10 mouse cellular contexts compared by ENCODE assay signal in the genomic region with DNA sequence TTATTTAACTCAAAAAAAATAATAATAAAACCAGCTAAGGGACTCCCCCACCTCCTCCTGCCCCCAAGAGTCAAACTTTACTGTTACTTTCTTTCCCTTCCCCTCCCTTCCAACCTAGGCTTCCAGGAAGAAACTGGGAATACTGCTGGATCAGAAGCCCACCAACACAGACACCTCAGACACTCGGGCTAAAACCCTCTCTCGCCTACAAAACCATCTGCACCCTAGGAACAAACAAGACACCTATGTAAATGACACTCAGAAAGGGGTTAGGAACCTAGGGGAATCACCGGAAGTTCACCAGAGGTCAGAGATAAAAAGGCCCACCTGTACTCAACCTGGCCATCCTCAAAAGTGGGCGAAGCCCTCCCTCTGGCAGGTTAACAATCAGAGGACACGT. TPM values are rescaled to one million over a fixed set of nuclear protein-coding genes. Genes with fewer than 3 reads are reported as not detected.
DNase-seq lines count a peak whose midpoint lies in the region; ATAC-seq and TF ChIP-seq lines count a peak whose summit lies in the region.
"Had no signal": no experiment of that assay in that cellular context is flagged by ENCODE, and none has a peak within 500 bp of the region (broad histone marks: within the 10 kb centered on the region; RNA-seq: fewer than 3 reads in every experiment).

No protein-coding gene starts in this region.

- no peak for ATAC-seq in heart, embryonic 12.5 days (ENCODE audit: insufficient number of reproducible peaks, low FRiP score)
- no peak for ATAC-seq in limb, embryonic 15.5 days (ENCODE audit: insufficient number of reproducible peaks, low FRiP score, low TSS enrichment, low read depth)
- ATAC-seq in intestine, embryonic 16.5 days = no peak
- no peak for ATAC-seq in forebrain, postnatal 0 days
- ATAC-seq: forebrain, embryonic 15.5 days had no signal

- H3K4me2 ChIP-seq in heart, embryonic 12.5 days = no peak overlapping the region
- no peak overlapping the region for H3K4me2 ChIP-seq in limb, embryonic 15.5 days
- no peak overlapping the region for H3K4me2 ChIP-seq in intestine, embryonic 16.5 days (ENCODE audit: low read depth, low read length)
- no peak overlapping the region for H3K4me2 ChIP-seq in forebrain, postnatal 0 days (ENCODE audit: low read depth)
- H3K4me2 ChIP-seq: forebrain, embryonic 15.5 days; liver, embryonic 15.5 days had no signal

- peak overlapping the region; percentile 66 for H3K27ac ChIP-seq in heart, embryonic 12.5 days (ENCODE audit: poor library complexity, severe bottlenecking)
- 0 out of 2 replicates have a peak overlapping the region, but pooled peaks have one; percentile 9 for H3K27ac ChIP-seq in limb, embryonic 15.5 days
- no peak overlapping the region for H3K27ac ChIP-seq in limb, embryonic 10.5 days
- H3K27ac ChIP-seq in ES-Bruce4 (ENCODE audit: insufficient read depth, low read length) = peak overlapping the region; percentile 51
- H3K27ac ChIP-seq in intestine, embryonic 16.5 days (ENCODE audit: low read length) = peak overlapping the region; percentile 87
- H3K27ac ChIP-seq in forebrain, postnatal 0 days (ENCODE audit: low read depth, low read length) = no peak overlapping the region
- H3K27ac ChIP-seq: forebrain, embryonic 15.5 days; liver, embryonic 15.5 days had no signal

- 0 out of 2 replicates have a peak overlapping the region, but pooled peaks have one; percentile 46 for H3K9ac ChIP-seq in heart, embryonic 12.5 days
- H3K9ac ChIP-seq in limb, embryonic 15.5 days = no peak overlapping the region
- H3K9ac ChIP-seq in ES-Bruce4 (ENCODE audit: low read depth, poor library complexity, severe bottlenecking) = no peak overlapping the region
- no peak overlapping the region for H3K9ac ChIP-seq in intestine, embryonic 16.5 days (ENCODE audit: low read depth, low read length)
- H3K9ac ChIP-seq in forebrain, postnatal 0 days = no peak overlapping the region
- H3K9ac ChIP-seq: forebrain, embryonic 15.5 days; liver, embryonic 15.5 days had no signal

- TF ChIP-seq CTCF in ES-Bruce4 (IDR thresholded peaks at IDR 0.05; ENCODE audit: low read depth, low read length) = no peak
- TF ChIP-seq CTCF in forebrain, postnatal 0 days (IDR thresholded peaks at IDR 0.05; ENCODE audit: low read depth) = no peak

- no peaks in the 10 kb centered on the region for H3K27me3 ChIP-seq in heart, embryonic 12.5 days (replicated peaks)
- H3K27me3 ChIP-seq in limb, embryonic 15.5 days = no peaks in the 10 kb centered on the region
- H3K27me3 ChIP-seq in limb, embryonic 10.5 days (ENCODE audit: low read depth, poor library complexity, severe bottlenecking) = no peaks in the 10 kb centered on the region
- H3K27me3 ChIP-seq in ES-Bruce4 (ENCODE audit: control insufficient read depth, insufficient read depth, low read length, poor library complexity, severe bottlenecking) = no peaks in the 10 kb centered on the region
- H3K27me3 ChIP-seq in intestine, embryonic 16.5 days (replicated peaks; ENCODE audit: control insufficient read depth, insufficient read depth, low read length) = no peaks in the 10 kb centered on the region
- H3K27me3 ChIP-seq in forebrain, postnatal 0 days (ENCODE audit: insufficient read depth, low read length) = no peaks in the 10 kb centered on the region
- H3K27me3 ChIP-seq: forebrain, embryonic 15.5 days; liver, embryonic 15.5 days had no signal

- no peak for DNase-seq in heart, adult 8-10 months (ENCODE audit: low spot score)
- DNase-seq in limb, embryonic 10.5 days (ENCODE audit: low spot score) = no peak
- DNase-seq in forebrain, postnatal 0 days = no peak
- no peak for DNase-seq in natural killer cell, adult 2 months (ENCODE audit: low spot score in 2 of 2)

- TF ChIP-seq POLR2A in ES-Bruce4 (IDR thresholded peaks at IDR 0.05; ENCODE audit: insufficient read depth, low read length) = no peak

- TF ChIP-seq EP300 in ES-Bruce4 (IDR thresholded peaks at IDR 0.05; ENCODE audit: insufficient read depth, low read depth, low read length) = 0 out of 2 replicates have a peak, but pooled peaks have one; percentile 50

- H3K36me3 ChIP-seq in heart, embryonic 12.5 days = no peaks in the 10 kb centered on the region
- H3K36me3 ChIP-seq in limb, embryonic 15.5 days = no peaks in the 10 kb centered on the region
- no peaks in the 10 kb centered on the region for H3K36me3 ChIP-seq in limb, embryonic 10.5 days
- no peaks in the 10 kb centered on the region for H3K36me3 ChIP-seq in ES-Bruce4 (ENCODE audit: control insufficient read depth, insufficient read depth, low read length, poor library complexity, severe bottlenecking)
- H3K36me3 ChIP-seq in intestine, embryonic 16.5 days (ENCODE audit: control insufficient read depth, insufficient read depth, low read length) = no peaks in the 10 kb centered on the region
- no peaks in the 10 kb centered on the region for H3K36me3 ChIP-seq in forebrain, postnatal 0 days (ENCODE audit: insufficient read depth)
- H3K36me3 ChIP-seq: forebrain, embryonic 15.5 days; liver, embryonic 15.5 days had no signal

- H3K4me1 ChIP-seq in heart, embryonic 12.5 days (replicated peaks) = peaks cover 42% of the 10 kb centered on the region
- H3K4me1 ChIP-seq in limb, embryonic 15.5 days = peaks cover 6% of the 10 kb centered on the region
- H3K4me1 ChIP-seq in limb, embryonic 10.5 days = peaks cover 25% of the 10 kb centered on the region
- peaks cover 11% of the 10 kb centered on the region for H3K4me1 ChIP-seq in ES-Bruce4 (ENCODE audit: control insufficient read depth, insufficient read depth, low read length)
- peaks cover 20% of the 10 kb centered on the region for H3K4me1 ChIP-seq in intestine, embryonic 16.5 days (ENCODE audit: control insufficient read depth, insufficient read depth, low read length)
- no peaks in the 10 kb centered on the region for H3K4me1 ChIP-seq in forebrain, postnatal 0 days (ENCODE audit: insufficient read depth)
- H3K4me1 ChIP-seq: liver, embryonic 15.5 days had no signal

- no peaks in the 10 kb centered on the region for H3K9me3 ChIP-seq in heart, embryonic 12.5 days (replicated peaks)
- H3K9me3 ChIP-seq in limb, embryonic 15.5 days = no peaks in the 10 kb centered on the region
- H3K9me3 ChIP-seq in limb, embryonic 10.5 days (replicated peaks) = no peaks in the 10 kb centered on the region
- no peaks in the 10 kb centered on the region for H3K9me3 ChIP-seq in ES-Bruce4 (replicated peaks; ENCODE audit: control insufficient read depth, insufficient read depth, low read length, poor library complexity, severe bottlenecking)
- no peaks in the 10 kb centered on the region for H3K9me3 ChIP-seq in intestine, embryonic 16.5 days (ENCODE audit: control insufficient read depth, low read length)
- no peaks in the 10 kb centered on the region for H3K9me3 ChIP-seq in forebrain, postnatal 0 days (ENCODE audit: low read length)
- H3K9me3 ChIP-seq: forebrain, embryonic 15.5 days; liver, embryonic 15.5 days had no signal

- H3K4me3 ChIP-seq in heart, embryonic 12.5 days = no peak overlapping the region
- no peak overlapping the region for H3K4me3 ChIP-seq in limb, embryonic 15.5 days
- H3K4me3 ChIP-seq in limb, embryonic 10.5 days = no peak overlapping the region
- H3K4me3 ChIP-seq in ES-Bruce4 (ENCODE audit: low read depth, low read length) = no peak overlapping the region
- no peak overlapping the region for H3K4me3 ChIP-seq in intestine, embryonic 16.5 days (ENCODE audit: low read length)
- no peak overlapping the region for H3K4me3 ChIP-seq in forebrain, postnatal 0 days (ENCODE audit: low read depth, low read length)
- H3K4me3 ChIP-seq: forebrain, embryonic 15.5 days; liver, embryonic 15.5 days had no signal

- 49% methylated on average over 5 of the region's 5 CpGs for WGBS in heart, embryonic 12.5 days
- WGBS in limb, embryonic 15.5 days = 61% methylated on average over 5 of the region's 5 CpGs
- 57% methylated on average over 5 of the region's 5 CpGs for WGBS in limb, embryonic 10.5 days
- 50% methylated on average over 5 of the region's 5 CpGs for WGBS in intestine, embryonic 16.5 days
- WGBS in forebrain, postnatal 0 days = 72% methylated on average over 5 of the region's 5 CpGs

RNA-seq across cellular contexts. Expression of a gene that starts 15.0 kb away (rescaled TPM):
- polyA plus RNA-seq in heart, embryonic 12.5 days (2016; fragmentation: Nextera tagmentation; extraction: Ambion mirVana) = 9.5 and 9.6 TPM in 2 replicates
- total RNA-seq in heart, adult 8-10 months (2022) = 10 to 100 TPM; 15.1 to 20.9 (median 18.2) TPM
- 3.6 and 5.0 TPM in 2 replicates for polyA plus RNA-seq in limb, embryonic 15.5 days (2015; fragmentation: Nextera tagmentation; extraction: Ambion mirVana)
- polyA plus RNA-seq in limb, embryonic 10.5 days (2016; fragmentation: Nextera tagmentation; extraction: Ambion mirVana) = 4.3 and 6.6 TPM in 2 replicates
- 17.6 and 21.4 TPM in 2 replicates for polyA plus RNA-seq in ES-Bruce4 (2011; ENCODE audit: insufficient read depth, insufficient read length, low read depth, missing spikeins)
- polyA plus RNA-seq in intestine, embryonic 16.5 days (2015; fragmentation: Nextera tagmentation; extraction: Ambion mirVana) = 6.0 and 6.2 TPM in 2 replicates
- 15.2 and 17.9 TPM in 2 replicates for total RNA-seq in forebrain, postnatal 0 days (2014; rRNA removed)
- polyA plus RNA-seq in forebrain, postnatal 0 days (2015; fragmentation: Nextera tagmentation; extraction: Ambion mirVana) = 5.6 and 6.4 TPM in 2 replicates

Comparison
In these comparisons a context has a peak if more than half of its experiments do, and no peak if none do; other contexts are left out.
1. H3K27ac ChIP-seq: peak in heart, embryonic 12.5 days (single experiment), limb, embryonic 15.5 days (single experiment), ES-Bruce4 (single experiment) and intestine, embryonic 16.5 days (single experiment); none in limb, embryonic 10.5 days (single experiment) and forebrain, postnatal 0 days (single experiment).